Mouse (Mus musculus) olfactory bulb, adult 2 months (tissue): ENCODE data around the gene Aaed1.

Source experiments
- CTCF ChIP-seq: fragments of 200-500 bp; IDR thresholded peaks from 2 replicates; pipeline ENCODE4 v1.5.1; 2012; ENCODE audit warnings: low read depth, mild to moderate bottlenecking, low read length, moderate library complexity; ENCODE audit not compliant: insufficient read depth
- POLR2A ChIP-seq: fragments of 200-500 bp; IDR thresholded peaks from 2 replicates; pipeline ENCODE4 v1.6.1; 2012; ENCODE audit warnings: mild to moderate bottlenecking, low read depth, low read length, moderate library complexity; ENCODE audit not compliant: insufficient read depth

DNA sequence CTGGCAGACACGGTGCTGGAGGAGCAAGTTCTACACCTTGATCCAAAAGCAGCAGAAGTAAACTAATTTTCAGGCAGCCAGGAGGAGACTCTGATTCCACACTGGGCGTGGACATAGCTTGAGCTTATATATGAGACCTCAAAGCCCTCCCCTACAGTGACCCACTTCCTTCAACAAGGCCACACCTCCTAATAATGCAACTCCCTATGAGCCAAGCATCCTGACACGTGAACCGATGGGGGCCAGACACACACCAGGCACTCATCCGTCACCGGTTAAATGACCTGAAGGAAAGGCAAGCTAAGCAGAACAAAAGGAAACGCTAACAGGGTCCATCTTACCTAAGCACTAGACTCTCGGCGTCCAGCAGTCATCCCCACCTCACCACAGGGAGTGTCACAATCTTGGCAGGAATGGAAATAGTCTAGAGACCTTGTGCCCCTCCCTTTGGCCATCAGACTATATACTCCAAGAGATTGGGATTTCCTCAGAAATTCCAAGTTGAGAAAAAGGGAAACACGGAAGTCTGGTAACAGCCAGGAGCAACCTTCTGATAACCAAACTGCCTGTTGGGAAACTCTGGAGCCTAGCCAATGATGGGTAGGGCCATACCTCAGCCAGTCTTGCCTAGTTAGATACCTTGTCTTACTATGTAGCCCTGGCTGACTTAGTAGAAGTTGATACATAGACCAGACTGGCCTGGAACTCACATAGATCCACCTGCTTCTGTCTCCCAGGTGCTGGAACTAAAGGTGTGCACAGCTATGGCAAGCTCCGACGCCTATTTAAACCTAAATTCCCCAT, 55.3 kb downstream of the Aaed1 start:
- TF ChIP-seq CTCF (no peak), POLR2A (no peak)
